ENCODE assay signal across 8 mouse cellular contexts in the genomic region with DNA sequence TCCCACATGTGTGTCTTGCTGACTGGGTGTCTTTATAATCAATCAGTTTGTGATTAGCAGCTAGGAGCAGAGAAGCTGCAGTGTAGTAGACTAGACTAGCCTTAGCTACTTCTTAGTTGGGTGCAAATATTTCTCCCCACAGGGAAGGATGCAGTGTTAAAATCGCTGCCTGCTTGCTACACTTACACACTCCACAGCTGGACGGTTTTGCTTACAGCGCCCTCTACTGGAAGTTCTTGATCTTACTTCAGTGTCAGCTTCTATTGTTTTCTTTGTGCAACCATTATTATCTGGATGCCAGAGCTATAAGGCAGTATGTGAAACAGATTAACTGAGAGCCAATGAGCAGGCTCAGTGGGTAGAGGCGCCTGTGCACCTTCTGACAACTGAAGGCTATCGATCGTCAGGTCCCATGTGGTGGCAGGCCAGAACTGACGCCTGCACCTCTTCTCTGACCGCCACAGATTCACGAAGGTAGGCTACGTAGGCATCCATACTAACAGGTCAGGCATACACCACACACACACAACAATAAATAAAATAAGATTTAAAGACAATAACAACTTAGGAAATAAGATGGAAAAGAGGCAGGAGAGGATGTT. TPM values are rescaled to one million over a fixed set of nuclear protein-coding genes. Genes with fewer than 3 reads are reported as not detected.
DNase-seq lines count a peak whose midpoint lies in the region; ATAC-seq and TF ChIP-seq lines count a peak whose summit lies in the region.

No protein-coding gene starts in this region.

- no peak overlapping the region for H3K4me3 ChIP-seq in cerebellum, adult 2 months (replicated peaks; ENCODE audit: insufficient read depth, low read depth, low read length)
- no peak overlapping the region for H3K4me3 ChIP-seq in lung, adult 2 months (replicated peaks; ENCODE audit: extremely low read depth, low read depth, low read length)

- no peaks in the 10 kb centered on the region for H3K4me1 ChIP-seq in cerebellum, adult 2 months (ENCODE audit: control insufficient read depth, insufficient read depth, low read length)
- no peaks in the 10 kb centered on the region for H3K4me1 ChIP-seq in lung, adult 2 months (ENCODE audit: control insufficient read depth, insufficient read depth, low read length)

- H3K27ac ChIP-seq in cerebellum, adult 2 months (ENCODE audit: insufficient read depth, low read length): no peak overlapping the region

- H3K27me3 ChIP-seq in cerebellum, adult 2 months (ENCODE audit: control insufficient read depth, insufficient read depth, low read length): no peaks in the 10 kb centered on the region
- H3K27me3 ChIP-seq in splenic B cell, adult 2 months (ENCODE audit: control insufficient read depth, insufficient read depth, low read length, poor library complexity, severe bottlenecking): no peaks in the 10 kb centered on the region

- no peak for TF ChIP-seq POLR2A in cerebellum, adult 2 months (IDR thresholded peaks at IDR 0.05; ENCODE audit: borderline replicate concordance, insufficient read depth, low read length)
- no peak for TF ChIP-seq POLR2A in lung, adult 2 months (IDR thresholded peaks at IDR 0.05; ENCODE audit: borderline replicate concordance, extremely low read depth, low read depth, low read length)

- 65% methylated on average over 10 of the region's 10 CpGs for WGBS in cerebellum, adult 2 months
- WGBS in lung, adult 2 months: 65% methylated on average over 10 of the region's 10 CpGs

- no peak for DNase-seq in cerebellum, adult 2 months
- DNase-seq in cerebellum, adult 11 months: no peak
- DNase-seq in A20 (ENCODE audit: low read depth, low spot score): peak; percentile 69
- DNase-seq in c-Kit-negative CD71-positive TER-119-positive erythroid progenitor cells, embryonic 14.5 days (ENCODE audit: low read depth, low spot score): peak; percentile 24
- DNase-seq in lung, adult 2 months: no peak
- peak; percentile 71 for DNase-seq in splenic B cell, adult 2 months (ENCODE audit: low read depth, low spot score)
- DNase-seq in cerebellum, postnatal 36 days: no peak

- peak; percentile 18; the same call in 1 of the 2 replicates for TF ChIP-seq CTCF in cerebellum, adult 2 months (IDR thresholded peaks at IDR 0.05; ENCODE audit: borderline replicate concordance, insufficient read depth, low read depth, low read length)
- TF ChIP-seq CTCF in lung, adult 2 months (IDR thresholded peaks at IDR 0.05; ENCODE audit: insufficient read depth, low read length): peak; percentile 22; the same call in 1 of the 2 replicates

- H3K36me3 ChIP-seq in splenic B cell, adult 2 months (ENCODE audit: control insufficient read depth, insufficient read depth, low read length, poor library complexity, severe bottlenecking): 0 out of 2 replicates have a peak, but pooled peaks cover 2% of the 10 kb centered on the region

- ATAC-seq in granulocyte monocyte progenitor cell, adult 5-6 weeks (replicated peaks; ENCODE audit: poor library complexity, severe bottlenecking): peak; percentile 78

RNA-seq across cellular contexts. Expression of a gene that starts 6.1 kb away (rescaled TPM):
- polyA plus RNA-seq in cerebellum, adult 2 months (2012; rRNA removed): 25.3 and 27.4 TPM in 2 replicates
- total RNA-seq in granulocyte monocyte progenitor cell, adult 5-6 weeks (2014; fragmentation: Nextera tagmentation): 22.8 and 44.8 TPM in 2 replicates
- total RNA-seq in granulocyte monocyte progenitor cell, adult 5-6 weeks (2017): 31.2 TPM in 2 replicates
- 5.1 and 5.9 TPM in 2 replicates for polyA plus RNA-seq in lung, adult 2 months (2012; rRNA removed)

RNA-seq across cellular contexts. Expression of a gene that starts 6.5 kb away (rescaled TPM):
- polyA plus RNA-seq in cerebellum, adult 2 months (2012; rRNA removed): 12.3 and 12.8 TPM in 2 replicates
- 7.2 and 11.1 TPM in 2 replicates for total RNA-seq in granulocyte monocyte progenitor cell, adult 5-6 weeks (2014; fragmentation: Nextera tagmentation)
- total RNA-seq in granulocyte monocyte progenitor cell, adult 5-6 weeks (2017): 12.9 and 19.8 TPM in 2 replicates
- polyA plus RNA-seq in lung, adult 2 months (2012; rRNA removed): 4.8 and 5.3 TPM in 2 replicates

Comparison
In these comparisons a context has a peak if more than half of its experiments do, and no peak if none do; other contexts are left out.
1. DNase-seq: peak in A20 (single experiment), c-Kit-negative CD71-positive TER-119-positive erythroid progenitor cells, embryonic 14.5 days (single experiment) and splenic B cell, adult 2 months (single experiment); none in cerebellum, adult 2 months (0 of 2), cerebellum, adult 11 months (single experiment), lung, adult 2 months (single experiment) and cerebellum, postnatal 36 days (0 of 2).